Mouse (Mus musculus) ES-Bruce4 (cell line): ENCODE results near the gene Rnf220. TPM values are rescaled to one million over a fixed set of nuclear protein-coding genes. Genes with fewer than 3 reads are reported as not detected.
A peak's percentile ranks its signal among the peaks of the same experiment; 100 is the strongest.

Experiments
- H3K27ac ChIP-seq: 2 replicates; pipeline ENCODE4 v1.5.1; 2012; ENCODE audit warnings: low read length, inconsistent platforms; ENCODE audit not compliant: insufficient read depth
- H3K27me3 ChIP-seq: 2 replicates; pipeline ENCODE4 v1.6.1; 2012; ENCODE audit warnings: mild to moderate bottlenecking, low read length, inconsistent platforms; ENCODE audit not compliant: control insufficient read depth, poor library complexity, insufficient read depth, severe bottlenecking
- H3K36me3 ChIP-seq: 2 replicates; pipeline ENCODE4 v1.6.1; 2012; ENCODE audit warnings: inconsistent platforms, mild to moderate bottlenecking, low read length, moderate library complexity; ENCODE audit not compliant: control insufficient read depth, poor library complexity, insufficient read depth, severe bottlenecking
- H3K4me1 ChIP-seq: one replicate; pipeline ENCODE4 v1.8.1; 2011; ENCODE audit warnings: low read length; ENCODE audit not compliant: control insufficient read depth, insufficient read depth
- H3K4me3 ChIP-seq: 2 replicates; pipeline ENCODE4 v1.5.1; 2011; ENCODE audit warnings: low read depth, mild to moderate bottlenecking, low read length
- H3K9ac ChIP-seq: 2 replicates; pipeline ENCODE4 v1.6.1; 2012; ENCODE audit warnings: low read depth, mild to moderate bottlenecking, inconsistent platforms; ENCODE audit not compliant: poor library complexity, severe bottlenecking
- H3K9me3 ChIP-seq: replicated peaks from 2 replicates; pipeline ENCODE4 v1.6.1; 2012; ENCODE audit warnings: mild to moderate bottlenecking, low read length, inconsistent platforms; ENCODE audit not compliant: control insufficient read depth, poor library complexity, insufficient read depth, severe bottlenecking
- CTCF ChIP-seq: IDR thresholded peaks from one replicate; pipeline ENCODE4 v1.8.1; 2011; ENCODE audit warnings: low read depth, low read length
- EP300 ChIP-seq: IDR thresholded peaks from 2 replicates; pipeline ENCODE4 v1.6.1; 2011; ENCODE audit warnings: low read depth, low read length; ENCODE audit not compliant: insufficient read depth
- POLR2A ChIP-seq: IDR thresholded peaks from one replicate; pipeline ENCODE4 v1.8.1; 2011; ENCODE audit warnings: low read length; ENCODE audit not compliant: insufficient read depth
- polyA plus RNA-seq: library from polyadenylated mRNA; stranded (reverse); fragments of >200 nt; gene quantifications from 2 replicates; pipeline ENCODE4 v1.2.4, GENCODE M21; 2011; ENCODE audit warnings: low read depth; ENCODE audit not compliant: missing spikeins, insufficient read depth, insufficient read length

The Rnf220 gene
- polyA plus RNA-seq, 1 experiment: 132 TPM

DNA sequence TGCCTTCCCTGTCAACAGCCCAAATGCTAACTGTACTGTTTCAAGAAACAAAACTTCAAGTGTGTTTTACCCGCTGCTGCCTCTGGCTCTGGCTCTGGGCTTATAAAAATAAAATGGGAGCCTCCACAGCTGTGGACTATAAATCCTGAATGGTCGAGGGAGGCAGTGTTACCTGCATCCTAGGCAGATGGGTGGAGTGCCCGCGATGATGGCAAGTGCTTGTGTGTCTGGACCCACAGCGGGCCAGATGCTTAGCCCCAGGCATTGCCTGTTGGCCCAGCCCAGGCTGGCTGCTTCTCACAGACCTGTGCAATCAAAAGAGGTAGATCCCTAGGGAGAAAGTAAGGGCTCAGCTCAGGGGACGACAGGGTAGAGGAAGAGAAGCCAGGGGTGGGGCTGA, 180.1 kb downstream of the Rnf220 start:
- H3K4me3 ChIP-seq: no peak overlapping the region
- no peaks in the 10 kb centered on the region for H3K4me1 ChIP-seq
- H3K36me3 ChIP-seq: no peaks in the 10 kb centered on the region
- TF ChIP-seq EP300: no peak
- no peak for TF ChIP-seq CTCF
- TF ChIP-seq POLR2A: no peak
- H3K27ac ChIP-seq: no peak overlapping the region
- no peaks in the 10 kb centered on the region for H3K9me3 ChIP-seq
- no peak overlapping the region for H3K9ac ChIP-seq
- no peaks in the 10 kb centered on the region for H3K27me3 ChIP-seq

DNA sequence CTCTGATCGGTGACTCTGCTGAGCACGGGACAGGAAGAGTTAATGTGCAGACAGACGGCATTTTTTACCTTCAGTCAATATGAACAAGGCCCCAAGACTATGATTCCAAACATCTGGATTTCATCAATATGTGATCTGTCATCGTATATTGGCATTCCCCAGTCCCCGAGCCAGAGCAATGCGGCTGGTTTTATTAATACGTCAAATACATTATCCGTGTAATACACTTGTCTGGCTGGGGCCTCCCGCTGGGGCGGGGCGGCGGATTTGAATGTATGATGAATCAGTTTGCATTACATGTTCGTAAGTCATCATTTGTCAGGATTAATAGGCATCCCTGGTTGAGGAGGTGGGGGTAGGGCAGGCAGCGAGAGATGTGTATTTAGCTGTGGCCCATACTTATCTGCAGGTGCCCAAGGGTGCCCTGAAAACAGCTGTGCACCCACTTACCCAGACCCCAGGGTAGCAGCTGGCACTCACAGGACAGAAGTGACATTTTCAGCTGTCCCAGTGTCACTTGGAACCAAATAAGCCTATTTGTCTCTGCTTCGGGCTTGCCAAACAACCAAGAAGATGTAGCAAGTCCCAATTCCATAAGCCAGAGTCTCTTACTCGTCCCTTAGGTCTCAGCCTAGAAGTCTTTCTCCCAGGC, 181.9 kb downstream of the Rnf220 start:
- H3K9ac ChIP-seq: no peak overlapping the region
- no peak overlapping the region for H3K4me3 ChIP-seq
- no peak overlapping the region for H3K27ac ChIP-seq
- H3K36me3 ChIP-seq: no peaks in the 10 kb centered on the region
- TF ChIP-seq EP300 (no peak), POLR2A (no peak), CTCF (no peak)
- no peaks in the 10 kb centered on the region for H3K4me1 ChIP-seq
- no peaks in the 10 kb centered on the region for H3K9me3 ChIP-seq
- no peaks in the 10 kb centered on the region for H3K27me3 ChIP-seq

DNA sequence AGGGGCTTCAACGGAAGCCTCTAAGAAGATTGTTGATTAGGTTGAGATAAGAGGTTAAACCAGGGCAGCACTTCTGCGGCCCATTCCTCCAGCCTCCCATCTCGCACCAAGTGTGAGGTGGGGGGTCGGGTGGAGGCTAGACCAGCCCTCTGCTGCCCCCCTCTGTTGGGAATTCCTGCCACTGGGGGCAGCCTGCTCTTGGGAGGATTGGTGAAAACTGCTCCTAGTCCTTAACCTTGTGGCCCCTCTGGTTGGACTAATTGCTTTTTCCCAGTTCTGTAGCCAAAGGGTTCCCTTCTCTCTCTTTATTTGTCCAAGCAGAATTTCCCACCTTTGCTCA, 183.8 kb downstream of the Rnf220 start:
- Histone ChIP-seq H3K4me1 (no peaks in the 10 kb centered on the region), H3K9ac (no peak overlapping the region), H3K4me3 (peak overlapping the region; percentile 30), H3K9me3 (no peaks in the 10 kb centered on the region), H3K27me3 (no peaks in the 10 kb centered on the region), H3K36me3 (no peaks in the 10 kb centered on the region), H3K27ac (no peak overlapping the region)
- TF ChIP-seq CTCF (peak; percentile 75), POLR2A (no peak)

DNA sequence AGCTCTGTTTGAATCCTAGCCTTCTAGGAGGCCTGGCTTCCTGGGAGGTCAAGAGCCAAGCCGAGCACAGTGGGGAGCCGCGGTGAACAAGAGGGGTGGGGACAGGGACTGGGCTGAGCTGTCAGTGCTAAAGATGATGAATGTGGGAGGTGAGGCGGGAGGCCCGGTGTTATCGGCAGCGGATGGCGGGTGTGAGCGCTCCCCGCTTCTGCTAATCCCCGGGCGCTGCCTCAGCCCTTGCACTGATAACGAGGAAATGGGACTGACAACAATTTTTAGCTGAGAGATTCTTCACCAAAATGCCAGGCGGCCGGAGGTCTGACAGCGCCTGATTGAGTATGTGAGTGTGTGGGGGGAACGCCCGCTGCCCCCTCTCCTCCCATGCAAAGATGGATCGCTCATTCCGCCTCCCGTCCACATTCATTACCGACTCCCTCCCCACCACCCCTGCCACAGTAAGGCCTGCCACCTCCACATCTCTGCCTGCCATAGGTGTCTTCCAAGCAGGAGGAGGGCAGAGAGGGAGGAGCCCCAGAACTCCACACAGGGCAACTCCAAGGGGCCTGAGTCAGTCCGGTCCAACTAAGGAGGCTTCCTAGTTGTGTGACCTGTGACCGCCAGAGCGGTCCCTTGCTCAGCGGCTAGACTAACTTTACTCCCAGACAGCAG, 184.3 kb downstream of the Rnf220 start:
- no peaks in the 10 kb centered on the region for H3K9me3 ChIP-seq
- H3K27me3 ChIP-seq: no peaks in the 10 kb centered on the region
- H3K4me1 ChIP-seq: no peaks in the 10 kb centered on the region
- no peak for TF ChIP-seq EP300
- no peak for TF ChIP-seq CTCF
- H3K9ac ChIP-seq: no peak overlapping the region
- no peaks in the 10 kb centered on the region for H3K36me3 ChIP-seq
- no peak overlapping the region for H3K27ac ChIP-seq
- peak overlapping the region; percentile 30 for H3K4me3 ChIP-seq

DNA sequence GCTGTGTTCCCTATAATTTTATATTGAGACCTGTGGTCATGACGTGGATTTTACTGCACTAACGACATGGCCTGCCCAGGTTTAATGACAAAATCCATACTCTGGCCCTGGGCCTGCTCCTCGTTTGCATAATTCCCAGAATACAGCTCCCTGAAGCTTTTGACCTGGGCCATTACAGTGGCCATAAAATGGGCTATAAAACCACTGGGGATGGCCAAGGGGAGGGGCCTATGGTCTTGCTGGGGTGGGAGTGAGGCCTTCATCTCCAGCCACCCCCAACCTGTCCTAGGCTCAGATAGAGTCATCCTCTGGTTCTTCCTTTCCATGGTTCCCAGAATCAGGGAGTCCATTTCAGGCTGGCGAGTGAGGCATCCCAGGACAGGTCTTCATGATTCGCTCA, 185.0 kb downstream of the Rnf220 start:
- Histone ChIP-seq H3K9ac (no peak overlapping the region), H3K9me3 (no peaks in the 10 kb centered on the region), H3K27me3 (no peaks in the 10 kb centered on the region), H3K36me3 (no peaks in the 10 kb centered on the region), H3K4me3 (no peak overlapping the region), H3K27ac (no peak overlapping the region), H3K4me1 (no peaks in the 10 kb centered on the region)
- no peak for TF ChIP-seq EP300
- TF ChIP-seq POLR2A: no peak
- no peak for TF ChIP-seq CTCF

DNA sequence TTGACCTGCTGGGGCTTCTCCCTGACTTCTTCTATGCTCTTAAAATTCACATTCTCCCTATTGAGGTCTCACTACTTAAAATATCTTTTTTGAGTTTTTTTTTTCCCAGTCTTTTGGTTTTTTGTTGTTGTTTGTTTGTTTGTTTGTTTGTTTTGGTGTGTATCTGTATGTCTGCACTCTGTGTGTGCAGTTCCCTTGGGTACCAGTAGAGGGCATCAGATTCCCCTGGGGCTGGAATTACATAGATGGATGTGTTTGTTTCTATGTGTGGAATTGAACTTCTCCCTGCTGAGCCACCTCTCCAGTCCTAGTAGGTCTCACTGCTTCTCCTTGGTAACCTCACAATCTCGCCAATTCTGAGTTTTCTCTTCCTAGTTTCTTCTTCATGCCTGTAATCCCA, 187.4 kb downstream of the Rnf220 start:
- Histone ChIP-seq H3K4me3 (no peak overlapping the region), H3K9ac (no peak overlapping the region), H3K36me3 (no peaks in the 10 kb centered on the region), H3K4me1 (peaks cover 3% of the 10 kb centered on the region), H3K27me3 (no peaks in the 10 kb centered on the region), H3K9me3 (no peaks in the 10 kb centered on the region), H3K27ac (no peak overlapping the region)
- TF ChIP-seq POLR2A (no peak), EP300 (no peak), CTCF (no peak)
